Mouse (Mus musculus) limb, embryonic 15.5 days (tissue): ENCODE measurements around the gene Relch. TPM values are rescaled to one million over a fixed set of nuclear protein-coding genes. Genes with fewer than 3 reads are reported as not detected.

ENCODE experiments used
- ATAC-seq: fragments of 200-750 bp; cut with Nextera tagmentation; 2 replicates; pipeline ENCODE4 v1.8.0; 2017; ENCODE audit warnings: low read depth, moderate TSS enrichment; ENCODE audit not compliant: insufficient number of reproducible peaks, low FRiP score, low TSS enrichment
- H3K27ac ChIP-seq: fragments of 300-500 bp; sonication (generic); 2 replicates; pipeline ENCODE4 v1.5.1; 2015; ENCODE audit warnings: moderate library complexity, mild to moderate bottlenecking, inconsistent platforms
- H3K27me3 ChIP-seq: fragments of 300-500 bp; sonication (generic); 2 replicates; pipeline ENCODE4 v1.6.1; 2015; ENCODE audit warnings: inconsistent platforms
- H3K36me3 ChIP-seq: fragments of 300-500 bp; sonication (generic); 2 replicates; pipeline ENCODE4 v1.6.1; 2015; ENCODE audit warnings: inconsistent platforms
- H3K4me1 ChIP-seq: fragments of 300-500 bp; sonication (generic); 2 replicates; pipeline ENCODE4 v1.6.1; 2015; ENCODE audit warnings: inconsistent platforms
- H3K4me2 ChIP-seq: fragments of 300-500 bp; sonication (generic); 2 replicates; pipeline ENCODE4 v1.6.1; 2015; ENCODE audit warnings: mild to moderate bottlenecking, inconsistent platforms
- H3K4me3 ChIP-seq: fragments of 300-500 bp; sonication (generic); 2 replicates; pipeline ENCODE4 v1.5.1; 2015; ENCODE audit warnings: mild to moderate bottlenecking, inconsistent platforms
- H3K9ac ChIP-seq: fragments of 300-500 bp; sonication (generic); 2 replicates; pipeline ENCODE4 v1.6.1; 2015; ENCODE audit warnings: inconsistent platforms
- H3K9me3 ChIP-seq: fragments of 300-500 bp; sonication (generic); 2 replicates; pipeline ENCODE4 v1.6.1; 2016; ENCODE audit warnings: inconsistent platforms
- WGBS: fragments of 180-500 bp; shearing (Covaris S2); methylation state at CpG from one replicate; pipeline ENCODE4 v1.1.7; 2015; 5-methylcytosine and 5-hydroxymethylcytosine counted together
- polyA plus RNA-seq: library from polyadenylated mRNA; unstranded; fragments of >200 nt; fragmentation: Nextera tagmentation; extraction: Ambion mirVana; gene quantifications from 2 replicates; pipeline ENCODE4 v1.2.1, GENCODE M21; 2015

Relch gene
- polyA plus RNA-seq, 1 experiment from 2014 or later: 26.9 TPM

- no peak for ATAC-seq
- 77% methylated on average over 3 of the region's 3 CpGs for WGBS
These were observed 140.6 kb downstream of the Relch start for GRCm38 (mm10) chr1:105804285-105804684.

More at GRCm38 (mm10) chr1:105804285-105804684, 140.6 kb downstream of the Relch start:
- Histone ChIP-seq H3K36me3 (no peaks in the 10 kb centered on the region), H3K9me3 (no peaks in the 10 kb centered on the region), H3K4me1 (no peaks in the 10 kb centered on the region; the same call in 1 of the 2 replicates), H3K4me2 (no peak overlapping the region), H3K27me3 (no peaks in the 10 kb centered on the region), H3K27ac (no peak overlapping the region), H3K4me3 (no peak overlapping the region), H3K9ac (no peak overlapping the region)

Other genes starting within 250 kb of the Relch start
- 11.4 and 14.1 TPM in 2 replicates for gene Pign, start 184 bp upstream of the Relch start, polyA plus RNA-seq
- 0.91 and 1.5 TPM in 2 replicates for gene Tnfrsf11a, start 116.9 kb downstream of the Relch start, polyA plus RNA-seq